Mouse (Mus musculus) liver, embryonic 14.5 days (tissue): ENCODE measurements around the gene Prrxl1.

Experiments
- CTCF ChIP-seq: IDR thresholded peaks from 2 replicates; pipeline ENCODE4 v1.5.1; 2016; ENCODE audit warnings: antibody characterized with exemption, low read depth, control low read depth
- EP300 ChIP-seq: IDR thresholded peaks from 2 replicates; pipeline ENCODE4 v1.6.1; 2016; ENCODE audit warnings: antibody characterized with exemption, low read depth

DNA sequence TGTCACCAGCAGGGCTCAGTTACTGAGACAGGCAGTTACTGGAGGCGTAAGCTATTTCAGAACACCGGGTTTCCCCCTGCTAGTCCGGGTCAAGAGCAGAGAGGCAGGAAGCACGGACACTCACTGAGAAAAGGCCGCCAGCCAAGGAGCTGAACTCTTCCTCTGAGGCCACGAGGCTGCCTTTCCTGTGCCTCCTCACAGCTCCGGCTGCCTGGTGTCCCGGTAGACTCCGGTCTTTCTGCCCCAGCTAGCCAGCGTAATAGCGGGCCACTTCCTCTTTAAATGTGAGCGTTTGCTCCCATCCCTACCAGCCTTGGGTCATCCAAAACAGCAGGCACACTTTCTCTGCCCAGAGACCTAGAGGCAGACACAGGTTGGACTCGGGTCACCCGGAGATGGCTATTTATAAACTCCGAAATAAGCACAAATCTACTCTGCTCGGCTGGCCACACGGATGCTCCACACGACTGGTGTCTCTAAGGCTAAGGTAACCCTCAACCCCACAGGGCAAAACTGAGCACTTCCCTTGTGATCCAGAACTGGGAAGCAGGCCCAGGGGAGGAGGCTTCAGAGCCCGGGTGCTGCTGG, 84.1 kb downstream of the Prrxl1 start:
- TF ChIP-seq CTCF (no peak), EP300 (no peak)
